Mouse (Mus musculus): ENCODE measurements around the gene Abcc8. TPM values are rescaled to one million over a fixed set of nuclear protein-coding genes. Genes with fewer than 3 reads are reported as not detected.

Gene Abcc8
- polyA plus RNA-seq, 1 experiment: 1.3 TPM

DNA sequence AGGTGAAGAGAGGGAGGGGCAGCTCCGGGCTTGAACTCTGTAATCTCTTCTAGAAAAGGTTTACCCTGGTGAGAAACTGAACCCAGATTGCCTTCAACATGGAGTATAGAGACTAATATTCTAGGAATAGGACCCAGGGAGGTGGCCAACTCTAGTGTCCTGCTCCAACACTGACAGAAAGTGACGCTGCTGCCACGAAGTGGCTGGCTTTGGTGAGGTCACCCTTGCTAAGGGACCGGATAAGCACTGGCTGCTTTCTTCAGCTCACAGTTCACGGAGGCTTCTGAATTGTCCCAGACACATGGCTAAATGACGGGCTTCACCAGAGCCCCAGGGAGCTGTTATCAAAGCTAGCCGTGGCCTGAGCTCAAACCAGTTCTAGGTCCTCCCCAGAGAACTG lies 46.0 kb downstream of the Abcc8 start:
- no peaks in the 10 kb centered on the region; the same call in 1 of the 2 replicates for H3K4me1 ChIP-seq (ENCODE audit: control insufficient read depth, insufficient read depth, low read length)
- TF ChIP-seq CTCF (IDR thresholded peaks at IDR 0.05; ENCODE audit: control insufficient read depth, insufficient read depth, insufficient replicate concordance, low read depth, low read length): no peak
- no peak for TF ChIP-seq POLR2A (IDR thresholded peaks at IDR 0.05; ENCODE audit: control insufficient read depth, low read depth, low read length)
- H3K36me3 ChIP-seq (ENCODE audit: control insufficient read depth, insufficient read depth, low read length): no peaks in the 10 kb centered on the region
- H3K27ac ChIP-seq (ENCODE audit: control insufficient read depth, insufficient read depth, low read depth, low read length): no peak overlapping the region
- no peak overlapping the region for H3K4me3 ChIP-seq (ENCODE audit: control insufficient read depth, low read depth, low read length)
- no peaks in the 10 kb centered on the region for H3K27me3 ChIP-seq (ENCODE audit: control insufficient read depth, insufficient read depth, low read length)

GRCm38 (mm10) chr7:46132229-46132628 lies 47.6 kb downstream of the Abcc8 start:
- no peaks in the 10 kb centered on the region for H3K4me1 ChIP-seq (ENCODE audit: control insufficient read depth, insufficient read depth, low read length)
- H3K4me3 ChIP-seq (ENCODE audit: control insufficient read depth, low read depth, low read length): no peak overlapping the region
- TF ChIP-seq POLR2A (IDR thresholded peaks at IDR 0.05; ENCODE audit: control insufficient read depth, low read depth, low read length) (no peak), CTCF (IDR thresholded peaks at IDR 0.05; ENCODE audit: control insufficient read depth, insufficient read depth, insufficient replicate concordance, low read depth, low read length) (no peak)
- H3K27me3 ChIP-seq (ENCODE audit: control insufficient read depth, insufficient read depth, low read length): no peaks in the 10 kb centered on the region
- no peaks in the 10 kb centered on the region for H3K36me3 ChIP-seq (ENCODE audit: control insufficient read depth, insufficient read depth, low read length)
- H3K27ac ChIP-seq (ENCODE audit: control insufficient read depth, insufficient read depth, low read depth, low read length): no peak overlapping the region

DNA sequence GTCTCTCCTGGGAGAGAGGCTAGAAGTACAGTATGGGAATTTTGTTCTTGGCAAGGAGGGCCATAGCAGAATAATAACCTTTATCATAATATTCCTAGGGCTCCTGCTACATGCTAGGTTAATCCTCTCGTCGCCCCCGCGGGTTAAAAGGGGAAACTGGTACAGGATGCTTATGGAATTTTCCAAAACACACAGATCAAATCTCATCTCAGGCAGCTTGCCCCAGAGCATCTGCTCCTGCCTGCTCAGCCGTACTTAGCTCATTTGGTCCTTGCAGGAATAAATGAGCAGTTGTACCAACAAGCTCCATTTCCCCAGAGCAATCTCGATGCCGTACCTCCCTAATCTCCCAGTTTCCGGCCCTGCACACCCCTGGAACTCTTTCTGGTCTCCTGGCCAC lies 48.0 kb downstream of the Abcc8 start:
- no peaks in the 10 kb centered on the region for H3K36me3 ChIP-seq (ENCODE audit: control insufficient read depth, insufficient read depth, low read length)
- TF ChIP-seq CTCF (IDR thresholded peaks at IDR 0.05; ENCODE audit: control insufficient read depth, insufficient read depth, insufficient replicate concordance, low read depth, low read length) (no peak), POLR2A (IDR thresholded peaks at IDR 0.05; ENCODE audit: control insufficient read depth, low read depth, low read length) (no peak)
- H3K4me3 ChIP-seq (ENCODE audit: control insufficient read depth, low read depth, low read length): no peak overlapping the region
- H3K27me3 ChIP-seq (ENCODE audit: control insufficient read depth, insufficient read depth, low read length): no peaks in the 10 kb centered on the region
- no peak overlapping the region for H3K27ac ChIP-seq (ENCODE audit: control insufficient read depth, insufficient read depth, low read depth, low read length)
- H3K4me1 ChIP-seq (ENCODE audit: control insufficient read depth, insufficient read depth, low read length): no peaks in the 10 kb centered on the region

GRCm38 (mm10) chr7:46131266-46131665 lies 48.6 kb downstream of the Abcc8 start:
- Histone ChIP-seq H3K27ac (ENCODE audit: control insufficient read depth, insufficient read depth, low read depth, low read length) (no peak overlapping the region), H3K36me3 (ENCODE audit: control insufficient read depth, insufficient read depth, low read length) (no peaks in the 10 kb centered on the region), H3K4me1 (ENCODE audit: control insufficient read depth, insufficient read depth, low read length) (no peaks in the 10 kb centered on the region), H3K4me3 (ENCODE audit: control insufficient read depth, low read depth, low read length) (no peak overlapping the region), H3K27me3 (ENCODE audit: control insufficient read depth, insufficient read depth, low read length) (no peaks in the 10 kb centered on the region)
- TF ChIP-seq CTCF (IDR thresholded peaks at IDR 0.05; ENCODE audit: control insufficient read depth, insufficient read depth, insufficient replicate concordance, low read depth, low read length) (no peak), POLR2A (IDR thresholded peaks at IDR 0.05; ENCODE audit: control insufficient read depth, low read depth, low read length) (no peak)

DNA sequence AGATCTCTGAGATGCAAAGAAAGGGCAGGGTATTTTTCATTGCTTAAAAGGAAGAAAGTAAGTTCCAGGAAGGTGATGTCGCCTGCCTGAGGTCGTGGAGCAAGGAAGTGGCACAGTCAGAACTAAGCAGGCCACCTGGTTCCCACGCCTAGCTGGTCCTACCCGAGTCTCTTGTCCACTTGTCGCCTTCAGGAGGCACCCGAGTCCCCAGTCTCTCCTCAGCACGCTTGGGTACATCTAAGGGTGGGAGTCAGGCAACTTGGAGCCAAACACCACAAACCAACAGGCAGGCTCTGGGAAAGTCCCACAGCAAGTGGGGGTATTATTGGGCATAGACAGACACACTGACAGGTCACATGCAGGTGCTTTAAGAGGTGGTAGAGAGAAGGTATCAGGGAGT lies 49.1 kb downstream of the Abcc8 start:
- Histone ChIP-seq H3K36me3 (ENCODE audit: control insufficient read depth, insufficient read depth, low read length) (no peaks in the 10 kb centered on the region), H3K4me3 (ENCODE audit: control insufficient read depth, low read depth, low read length) (no peak overlapping the region), H3K4me1 (ENCODE audit: control insufficient read depth, insufficient read depth, low read length) (no peaks in the 10 kb centered on the region), H3K27ac (ENCODE audit: control insufficient read depth, insufficient read depth, low read depth, low read length) (no peak overlapping the region), H3K27me3 (ENCODE audit: control insufficient read depth, insufficient read depth, low read length) (no peaks in the 10 kb centered on the region)
- TF ChIP-seq CTCF (IDR thresholded peaks at IDR 0.05; ENCODE audit: control insufficient read depth, insufficient read depth, insufficient replicate concordance, low read depth, low read length) (no peak), POLR2A (IDR thresholded peaks at IDR 0.05; ENCODE audit: control insufficient read depth, low read depth, low read length) (no peak)

GRCm38 (mm10) chr7:46129463-46130179 lies 50.2 kb downstream of the Abcc8 start:
- no peak overlapping the region for H3K4me3 ChIP-seq (ENCODE audit: control insufficient read depth, low read depth, low read length)
- H3K27ac ChIP-seq (ENCODE audit: control insufficient read depth, insufficient read depth, low read depth, low read length): no peak overlapping the region
- no peaks in the 10 kb centered on the region for H3K36me3 ChIP-seq (ENCODE audit: control insufficient read depth, insufficient read depth, low read length)
- H3K27me3 ChIP-seq (ENCODE audit: control insufficient read depth, insufficient read depth, low read length): no peaks in the 10 kb centered on the region
- TF ChIP-seq CTCF (IDR thresholded peaks at IDR 0.05; ENCODE audit: control insufficient read depth, insufficient read depth, insufficient replicate concordance, low read depth, low read length) (no peak), POLR2A (IDR thresholded peaks at IDR 0.05; ENCODE audit: control insufficient read depth, low read depth, low read length) (no peak)
- H3K4me1 ChIP-seq (ENCODE audit: control insufficient read depth, insufficient read depth, low read length): no peaks in the 10 kb centered on the region

- no peak overlapping the region for H3K27ac ChIP-seq (ENCODE audit: control insufficient read depth, insufficient read depth, low read depth, low read length)
- H3K4me1 ChIP-seq (ENCODE audit: control insufficient read depth, insufficient read depth, low read length): no peaks in the 10 kb centered on the region
- no peaks in the 10 kb centered on the region for H3K27me3 ChIP-seq (ENCODE audit: control insufficient read depth, insufficient read depth, low read length)
- TF ChIP-seq CTCF (IDR thresholded peaks at IDR 0.05; ENCODE audit: control insufficient read depth, insufficient read depth, insufficient replicate concordance, low read depth, low read length) (no peak), POLR2A (IDR thresholded peaks at IDR 0.05; ENCODE audit: control insufficient read depth, low read depth, low read length) (no peak)
- H3K36me3 ChIP-seq (ENCODE audit: control insufficient read depth, insufficient read depth, low read length): no peaks in the 10 kb centered on the region
- no peak overlapping the region for H3K4me3 ChIP-seq (ENCODE audit: control insufficient read depth, low read depth, low read length)
These were observed 51.6 kb downstream of the Abcc8 start for GRCm38 (mm10) chr7:46128196-46128595.

All from testis, adult 2 months (tissue).